Mouse (Mus musculus) hindbrain, embryonic 11.5 days (tissue): ENCODE measurements around the gene Klk1b8. TPM values are rescaled to one million over a fixed set of nuclear protein-coding genes. Genes with fewer than 3 reads are reported as not detected.
A peak's percentile ranks its signal among the peaks of the same experiment; 100 is the strongest.

Source experiments
- ATAC-seq: fragments of 200-750 bp; cut with Nextera tagmentation; 2 replicates; pipeline ENCODE4 v1.8.0; 2017; ENCODE audit warnings: mild to moderate bottlenecking, moderate TSS enrichment, moderate library complexity; ENCODE audit not compliant: low FRiP score
- DNase-seq: peaks from one replicate; pipeline ENCODE4 v3.0.0-alpha.2; 2015; ENCODE audit warnings: low spot score
- H3K27ac ChIP-seq: fragments of 300-500 bp; sonication (generic); 2 replicates; pipeline ENCODE4 v1.5.1; 2014; ENCODE audit warnings: mild to moderate bottlenecking, low read depth, low read length
- H3K27me3 ChIP-seq: fragments of 300-500 bp; sonication (generic); 2 replicates; pipeline ENCODE4 v1.6.1; 2014; ENCODE audit warnings: mild to moderate bottlenecking, low read length, moderate library complexity, mixed read lengths; ENCODE audit not compliant: control insufficient read depth, insufficient read depth
- H3K36me3 ChIP-seq: fragments of 300-500 bp; sonication (generic); 2 replicates; pipeline ENCODE4 v1.6.1; 2014; ENCODE audit warnings: mild to moderate bottlenecking, low read length, moderate library complexity, mixed read lengths; ENCODE audit not compliant: control insufficient read depth, insufficient read depth
- H3K4me1 ChIP-seq: fragments of 300-500 bp; sonication (generic); replicated peaks from 2 replicates; pipeline ENCODE4 v1.6.1; 2014; ENCODE audit warnings: low read length, mixed read lengths; ENCODE audit not compliant: control insufficient read depth, insufficient read depth
- H3K4me2 ChIP-seq: fragments of 300-500 bp; sonication (generic); replicated peaks from 2 replicates; pipeline ENCODE4 v1.6.1; 2014; ENCODE audit warnings: mild to moderate bottlenecking, low read depth, low read length
- H3K4me3 ChIP-seq: fragments of 300-500 bp; sonication (generic); 2 replicates; pipeline ENCODE4 v1.5.1; 2014; ENCODE audit warnings: low read depth, low read length
- H3K9ac ChIP-seq: fragments of 300-500 bp; sonication (generic); 2 replicates; pipeline ENCODE4 v1.6.1; 2014; ENCODE audit warnings: low read depth, low read length
- H3K9me3 ChIP-seq: fragments of 300-500 bp; sonication (generic); 2 replicates; pipeline ENCODE4 v1.6.1; 2016; ENCODE audit warnings: low read length; ENCODE audit not compliant: control insufficient read depth
- WGBS: fragments of 180-500 bp; shearing (Covaris S2); extraction: QIAGEN DNeasy Blood & Tissue Kit; methylation state at CpG from one replicate; pipeline ENCODE4 v1.1.7; 2014; 5-methylcytosine and 5-hydroxymethylcytosine counted together
- polyA plus RNA-seq: library from polyadenylated mRNA; unstranded; fragments of >200 nt; fragmentation: Nextera tagmentation; extraction: Ambion mirVana; gene quantifications from 2 replicates; pipeline ENCODE4 v1.2.1, GENCODE M21; 2014

Klk1b8 gene
- polyA plus RNA-seq, result not detected in 2 replicates

DNA sequence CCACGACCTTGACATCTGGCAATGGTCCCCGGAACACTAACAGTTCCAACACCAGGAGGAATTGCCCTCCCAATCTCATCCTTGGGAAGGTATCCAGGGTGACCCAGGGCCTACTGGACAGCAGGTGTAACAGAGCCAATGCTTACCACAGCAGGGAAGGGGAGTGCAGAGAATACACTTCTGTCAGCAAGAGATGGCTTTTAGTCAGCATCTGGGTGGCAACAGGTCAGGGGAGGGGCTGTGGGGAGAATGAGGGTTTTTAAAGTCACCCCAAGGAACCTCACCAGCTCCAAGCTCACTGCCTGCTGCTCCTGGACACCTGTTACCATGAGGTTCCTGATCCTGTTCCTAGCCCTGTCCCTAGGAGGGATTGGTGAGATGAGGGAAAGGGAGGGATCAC is at the start of gene Klk1b8:
Gene Klk1b8, plus strand, starts transcription at position 301 of the 400 bp plus-strand sequence.
- DNase-seq (no peak), ATAC-seq (no peak)
- no peaks in the 10 kb centered on the region for H3K9me3 ChIP-seq
- H3K4me1 ChIP-seq, result no peaks in the 10 kb centered on the region
- H3K27me3 ChIP-seq, result no peaks in the 10 kb centered on the region
- no peaks in the 10 kb centered on the region for H3K36me3 ChIP-seq
- H3K9ac ChIP-seq, result no peak within 1 kb of the TSS
- WGBS, result 97% methylated on average over 2 of the region's 2 CpGs
- H3K4me3 ChIP-seq, result no peak within 1 kb of the TSS
- H3K27ac ChIP-seq, result no peak within 1 kb of the TSS
- H3K4me2 ChIP-seq, result no peak within 1 kb of the TSS

DNA sequence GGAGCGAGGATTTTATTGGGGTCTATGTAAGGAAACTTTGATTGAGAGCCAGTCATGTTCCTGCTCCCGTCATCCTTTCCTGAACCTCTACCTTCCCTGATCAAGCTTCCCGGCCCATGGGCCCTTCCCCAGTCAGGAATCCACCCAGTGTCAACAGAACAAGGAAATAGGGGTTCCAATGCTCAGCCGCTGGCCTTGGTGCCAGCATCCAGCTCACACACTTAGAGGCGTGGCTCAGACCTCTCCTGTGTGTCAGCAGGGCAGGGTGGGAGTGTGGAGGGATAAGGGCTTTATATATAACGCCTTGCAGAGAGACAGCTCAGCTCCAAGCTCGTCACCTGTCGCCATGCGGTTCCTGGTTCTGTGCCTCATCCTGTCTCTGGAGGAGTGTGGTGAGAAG is 35.6 kb upstream of the Klk1b8 start:
- H3K9me3 ChIP-seq, result no peaks in the 10 kb centered on the region
- no peak overlapping the region for H3K9ac ChIP-seq
- WGBS, result 77% methylated on average over 9 of the region's 9 CpGs
- ATAC-seq, result no peak
- no peak for DNase-seq
- H3K36me3 ChIP-seq, result no peaks in the 10 kb centered on the region
- no peak overlapping the region for H3K27ac ChIP-seq
- no peak overlapping the region for H3K4me2 ChIP-seq
- H3K27me3 ChIP-seq, result no peaks in the 10 kb centered on the region
- H3K4me1 ChIP-seq, result no peaks in the 10 kb centered on the region
- no peak overlapping the region for H3K4me3 ChIP-seq

GRCm38 (mm10) chr7:43918426-43918825 is 32.0 kb upstream of the Klk1b8 start:
- H3K9me3 ChIP-seq, result no peaks in the 10 kb centered on the region
- no peak for ATAC-seq
- 88% methylated on average over 13 of the region's 13 CpGs for WGBS

DNA sequence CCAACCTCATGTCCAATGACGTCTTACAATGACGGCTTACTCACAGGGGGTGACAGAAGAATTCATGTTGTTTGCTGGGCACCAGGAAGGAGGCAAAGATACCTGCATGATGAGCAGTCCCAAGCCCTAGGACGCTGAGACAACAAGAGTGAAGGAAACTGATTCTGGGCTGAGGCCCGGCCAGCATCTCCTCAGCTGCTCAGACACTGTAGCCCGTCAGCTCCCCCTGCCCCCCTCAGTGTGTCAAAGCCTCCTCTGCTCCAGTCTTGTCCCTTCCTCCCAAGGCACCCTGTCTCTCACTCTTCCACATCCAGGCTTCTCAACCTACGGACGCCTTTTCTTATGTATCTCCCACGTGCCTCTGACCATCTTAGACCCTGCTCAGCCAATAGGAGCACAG is 31.6 kb upstream of the Klk1b8 start:
- no peak for DNase-seq
- Histone ChIP-seq H3K4me1 (no peaks in the 10 kb centered on the region), H3K4me3 (no peak overlapping the region), H3K27me3 (no peaks in the 10 kb centered on the region), H3K9ac (no peak overlapping the region), H3K4me2 (no peak overlapping the region), H3K36me3 (no peaks in the 10 kb centered on the region), H3K9me3 (no peaks in the 10 kb centered on the region), H3K27ac (no peak overlapping the region)
- ATAC-seq, result no peak
- 80% methylated on average over 8 of the region's 8 CpGs for WGBS

More at GRCm38 (mm10) chr7:43918426-43918825, 32.0 kb upstream of the Klk1b8 start:
- no peak overlapping the region for H3K9ac ChIP-seq
- H3K36me3 ChIP-seq, result no peaks in the 10 kb centered on the region
- H3K27me3 ChIP-seq, result no peaks in the 10 kb centered on the region
- no peak overlapping the region for H3K4me2 ChIP-seq
- no peak overlapping the region for H3K4me3 ChIP-seq
- H3K27ac ChIP-seq, result no peak overlapping the region
- H3K4me1 ChIP-seq, result no peaks in the 10 kb centered on the region
- no peak for DNase-seq

DNA sequence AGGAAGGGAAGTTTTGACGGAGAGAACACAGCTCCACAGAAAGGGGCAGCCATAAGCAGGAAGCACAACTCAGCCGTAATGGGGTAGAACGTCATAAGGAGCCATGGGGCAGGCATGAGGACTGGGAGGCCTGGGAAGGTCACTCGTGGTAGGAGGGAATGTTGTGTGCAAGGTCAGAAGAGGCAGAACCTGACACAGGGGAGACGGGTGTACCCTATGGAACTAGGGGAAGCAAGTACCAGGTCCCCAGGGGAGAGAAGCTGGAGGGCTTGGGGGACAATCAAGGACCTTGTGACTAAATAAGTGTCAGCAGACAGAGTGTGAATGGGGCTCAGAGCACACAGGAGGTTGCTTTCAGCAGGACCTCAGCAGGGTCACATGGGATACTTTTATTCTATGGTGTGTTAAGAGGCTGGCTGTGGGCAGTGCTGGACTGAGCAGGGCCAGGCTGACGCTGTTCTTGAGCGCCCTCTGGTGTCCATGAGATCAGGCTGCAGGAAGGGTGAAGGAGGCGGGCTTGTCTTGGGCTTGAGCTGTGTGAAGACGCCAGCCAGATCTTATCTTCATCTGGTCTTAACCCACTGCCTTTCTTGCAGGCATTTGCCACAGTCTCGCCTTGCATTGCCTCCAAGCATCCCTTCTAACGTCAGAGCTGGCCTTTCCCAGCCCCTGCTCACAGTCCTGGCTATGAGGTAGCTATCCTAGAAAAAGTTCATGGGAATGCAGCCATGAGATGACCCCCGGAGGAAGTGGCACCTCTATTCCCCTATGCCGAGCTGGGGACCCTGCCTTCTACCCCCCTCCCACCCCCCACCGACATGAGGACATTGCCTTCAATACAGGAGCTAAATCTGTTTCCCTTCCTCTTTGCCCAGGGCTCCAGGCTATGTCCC is 30.7 kb upstream of the Klk1b8 start:
- DNase-seq, result peak; percentile 82
- no peak overlapping the region for H3K27ac ChIP-seq
- H3K4me2 ChIP-seq, result no peak overlapping the region
- no peaks in the 10 kb centered on the region for H3K27me3 ChIP-seq
- 31% methylated on average over 14 of the region's 14 CpGs for WGBS
- H3K36me3 ChIP-seq, result no peaks in the 10 kb centered on the region
- no peaks in the 10 kb centered on the region for H3K4me1 ChIP-seq
- peak; percentile 90 for ATAC-seq
- H3K9ac ChIP-seq, result no peak overlapping the region
- no peaks in the 10 kb centered on the region for H3K9me3 ChIP-seq
- H3K4me3 ChIP-seq, result no peak overlapping the region

DNA sequence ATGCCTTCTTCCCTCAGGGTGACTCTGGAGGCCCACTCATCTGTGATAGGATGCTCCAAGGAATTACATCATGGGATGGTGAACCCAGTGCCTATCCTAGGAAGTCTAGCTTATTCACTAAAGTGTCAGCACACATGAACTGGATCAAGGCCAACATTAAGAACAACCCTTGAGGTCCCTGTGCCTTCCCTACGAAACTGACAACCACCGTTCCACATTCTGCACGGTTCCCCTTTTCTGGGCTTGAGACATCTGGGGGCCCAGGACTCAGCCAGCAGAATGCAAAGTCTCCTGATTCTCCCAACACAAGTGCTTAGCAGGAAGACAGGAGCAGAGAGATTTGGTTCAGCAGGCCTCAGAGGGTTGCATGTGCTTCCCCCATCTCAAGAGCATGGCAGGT is 29.9 kb upstream of the Klk1b8 start:
- Histone ChIP-seq H3K27me3 (no peaks in the 10 kb centered on the region), H3K27ac (no peak overlapping the region), H3K4me1 (no peaks in the 10 kb centered on the region), H3K4me3 (no peak overlapping the region), H3K36me3 (no peaks in the 10 kb centered on the region), H3K4me2 (no peak overlapping the region), H3K9ac (no peak overlapping the region), H3K9me3 (no peaks in the 10 kb centered on the region)
- DNase-seq (no peak), ATAC-seq (no peak)
- WGBS, result 96% methylated on average over 3 of the region's 3 CpGs

DNA sequence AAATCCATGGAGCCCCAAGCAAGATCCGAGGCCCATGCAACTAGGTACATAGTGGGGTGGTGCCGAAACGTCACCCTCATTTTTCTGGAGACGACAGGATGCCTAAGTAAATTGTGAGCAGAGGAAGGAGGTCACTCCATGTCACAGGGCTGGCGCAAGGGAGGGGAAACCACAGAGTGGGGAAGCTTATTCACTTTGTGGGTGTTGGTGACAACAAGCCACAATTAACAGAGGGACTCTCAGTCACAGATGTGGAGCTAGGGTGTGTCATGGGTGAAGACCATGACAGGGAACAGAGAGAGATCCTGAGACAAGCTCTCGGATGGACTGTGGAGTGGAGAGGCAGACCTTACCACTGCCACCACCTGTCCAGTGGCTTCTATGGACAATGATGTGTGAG is 29.4 kb upstream of the Klk1b8 start:
- Histone ChIP-seq H3K9ac (no peak overlapping the region), H3K27ac (no peak overlapping the region), H3K9me3 (no peaks in the 10 kb centered on the region), H3K36me3 (no peaks in the 10 kb centered on the region), H3K27me3 (no peaks in the 10 kb centered on the region), H3K4me1 (no peaks in the 10 kb centered on the region), H3K4me2 (no peak overlapping the region), H3K4me3 (no peak overlapping the region)
- WGBS, result 85% methylated on average over 6 of the region's 6 CpGs
- ATAC-seq (no peak), DNase-seq (no peak)

DNA sequence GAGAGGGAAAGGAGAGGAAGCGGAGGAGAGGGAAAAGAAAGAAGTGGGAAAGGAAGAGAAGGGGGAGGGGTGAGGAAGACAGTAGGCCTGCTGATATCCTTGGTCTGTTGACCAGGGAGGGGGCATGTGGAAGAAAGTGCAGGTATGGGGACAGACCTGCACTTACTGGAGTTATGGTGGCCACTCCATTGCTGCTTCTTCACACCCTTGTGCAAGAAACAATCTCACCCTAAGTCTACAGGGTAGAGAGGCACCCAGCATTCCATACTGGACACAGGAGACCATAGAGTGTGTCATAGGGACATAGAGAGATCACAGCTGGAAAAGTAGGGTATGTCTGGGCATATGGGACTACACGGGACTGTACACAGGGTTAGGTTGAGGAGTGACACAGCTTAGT is 28.5 kb upstream of the Klk1b8 start:
- H3K9ac ChIP-seq, result no peak overlapping the region
- ATAC-seq (no peak), DNase-seq (no peak)
- H3K36me3 ChIP-seq, result no peaks in the 10 kb centered on the region
- H3K4me1 ChIP-seq, result no peaks in the 10 kb centered on the region
- H3K27me3 ChIP-seq, result no peaks in the 10 kb centered on the region
- WGBS, result 95% methylated on average over 2 of the region's 2 CpGs
- no peaks in the 10 kb centered on the region for H3K9me3 ChIP-seq
- no peak overlapping the region for H3K27ac ChIP-seq
- H3K4me3 ChIP-seq, result no peak overlapping the region
- H3K4me2 ChIP-seq, result no peak overlapping the region

DNA sequence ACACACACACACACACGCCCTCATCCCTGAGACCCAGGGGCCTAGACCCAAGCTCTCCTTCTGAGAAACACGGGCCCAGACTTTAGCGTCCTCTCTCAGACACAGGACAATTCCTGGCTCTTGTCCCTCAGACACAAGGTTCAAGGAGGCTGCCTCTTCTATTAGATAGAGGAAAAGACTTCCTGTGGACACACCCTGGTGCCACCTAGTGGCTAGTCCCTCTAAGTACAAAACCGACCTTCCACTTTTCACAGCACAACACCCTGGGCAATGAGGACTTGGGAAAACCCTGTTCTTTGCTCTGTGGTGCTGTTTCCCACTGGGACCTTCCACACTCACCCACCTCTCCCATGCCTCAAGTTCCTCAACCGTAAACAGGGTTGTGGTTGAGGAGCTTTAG is 24.5 kb upstream of the Klk1b8 start:
- Histone ChIP-seq H3K4me2 (no peak overlapping the region), H3K9ac (no peak overlapping the region), H3K36me3 (no peaks in the 10 kb centered on the region), H3K4me3 (no peak overlapping the region), H3K27me3 (no peaks in the 10 kb centered on the region), H3K4me1 (no peaks in the 10 kb centered on the region), H3K27ac (no peak overlapping the region), H3K9me3 (no peaks in the 10 kb centered on the region)
- DNase-seq (peak; percentile 42), ATAC-seq (no peak)
- 69% methylated on average over 5 of the region's 5 CpGs for WGBS
